Mouse (Mus musculus) thymus, postnatal 14 days (tissue): ENCODE data around the gene 1700020N01Rik.

Source experiments
- DNase-seq: peaks from one replicate; pipeline ENCODE4 v3.0.0; 2021

The 1700020N01Rik gene

GRCm38 (mm10) chr10:21592896-21593380 lies at the start of gene 1700020N01Rik:
Gene 1700020N01Rik, plus strand, starts transcription at chr10:21593145.
- no peak for DNase-seq

- no peak for DNase-seq
Observed at GRCm38 (mm10) chr10:21543576-21544278, 49.2 kb upstream of the 1700020N01Rik start.

- DNase-seq, result no peak
Observed at GRCm38 (mm10) chr10:21544721-21545120, 48.2 kb upstream of the 1700020N01Rik start.

- DNase-seq, result no peak
Observed at GRCm38 (mm10) chr10:21545446-21545845, 47.5 kb upstream of the 1700020N01Rik start.

- no peak for DNase-seq
Observed at GRCm38 (mm10) chr10:21548871-21549505, 44.0 kb upstream of the 1700020N01Rik start.

GRCm38 (mm10) chr10:21552967-21553682 lies 39.8 kb upstream of the 1700020N01Rik start:
- peak; percentile 13 for DNase-seq

- DNase-seq, result no peak
Observed at GRCm38 (mm10) chr10:21553683-21554035, 39.3 kb upstream of the 1700020N01Rik start.

GRCm38 (mm10) chr10:21554896-21555580 lies 37.9 kb upstream of the 1700020N01Rik start:
- no peak for DNase-seq

GRCm38 (mm10) chr10:21559769-21560168 lies 33.2 kb upstream of the 1700020N01Rik start:
- DNase-seq, result peak; percentile 41

- no peak for DNase-seq
Observed at GRCm38 (mm10) chr10:21561181-21561580, 31.8 kb upstream of the 1700020N01Rik start.

- no peak for DNase-seq
Observed at GRCm38 (mm10) chr10:21563446-21563845, 29.5 kb upstream of the 1700020N01Rik start.

- DNase-seq, result no peak
Observed at GRCm38 (mm10) chr10:21564189-21564588, 28.8 kb upstream of the 1700020N01Rik start.

- no peak for DNase-seq
Observed at GRCm38 (mm10) chr10:21566074-21566473, 26.9 kb upstream of the 1700020N01Rik start.

- DNase-seq, result no peak
Observed at GRCm38 (mm10) chr10:21571615-21572014, 21.3 kb upstream of the 1700020N01Rik start.

GRCm38 (mm10) chr10:21573713-21574112 lies 19.2 kb upstream of the 1700020N01Rik start:
- DNase-seq, result no peak

- DNase-seq, result no peak
Observed at GRCm38 (mm10) chr10:21575806-21576378, 17.1 kb upstream of the 1700020N01Rik start.

GRCm38 (mm10) chr10:21577798-21578197 lies 15.1 kb upstream of the 1700020N01Rik start:
- DNase-seq, result no peak

GRCm38 (mm10) chr10:21581546-21581945 lies 11.4 kb upstream of the 1700020N01Rik start:
- DNase-seq, result no peak

GRCm38 (mm10) chr10:21587041-21587440 lies 5.9 kb upstream of the 1700020N01Rik start:
- no peak for DNase-seq

GRCm38 (mm10) chr10:21588007-21588852 lies 4.7 kb upstream of the 1700020N01Rik start:
- DNase-seq, result no peak

GRCm38 (mm10) chr10:21600931-21601330 lies 8.0 kb downstream of the 1700020N01Rik start:
- peak; percentile 71 for DNase-seq

GRCm38 (mm10) chr10:21604476-21604875 lies 11.5 kb downstream of the 1700020N01Rik start:
- no peak for DNase-seq
